Mouse (Mus musculus) testis, adult 2 months (tissue): ENCODE measurements at regions not wholly inside any gene's neighbourhood (a gene's known extent, or its start where the extent isn't known, plus 50 kb on each side); places are given as distances from the start of the nearest gene placed in this dataset.

Experiments
- H3K27ac ChIP-seq: fragments of 200-500 bp; 2 replicates; pipeline ENCODE4 v1.5.1; 2012; ENCODE audit warnings: low read depth, low read length; ENCODE audit not compliant: control insufficient read depth, insufficient read depth
- H3K27me3 ChIP-seq: fragments of 200-500 bp; 2 replicates; pipeline ENCODE4 v1.6.1; 2012; ENCODE audit warnings: mild to moderate bottlenecking, low read length, moderate library complexity; ENCODE audit not compliant: control insufficient read depth, insufficient read depth
- H3K36me3 ChIP-seq: fragments of 200-500 bp; 2 replicates; pipeline ENCODE4 v1.6.1; 2012; ENCODE audit warnings: mild to moderate bottlenecking, low read length; ENCODE audit not compliant: control insufficient read depth, insufficient read depth
- H3K4me1 ChIP-seq: fragments of 200-500 bp; 2 replicates; pipeline ENCODE4 v1.6.1; 2012; ENCODE audit warnings: low read length; ENCODE audit not compliant: control insufficient read depth, insufficient read depth
- H3K4me3 ChIP-seq: fragments of 200-500 bp; 2 replicates; pipeline ENCODE4 v1.5.1; 2012; ENCODE audit warnings: low read depth, mild to moderate bottlenecking, low read length, moderate library complexity, mixed read lengths; ENCODE audit not compliant: control insufficient read depth
- CTCF ChIP-seq: fragments of 200-500 bp; IDR thresholded peaks from 2 replicates; pipeline ENCODE4 v1.5.1; 2012; ENCODE audit warnings: low read depth, mild to moderate bottlenecking, inconsistent platforms, low read length, moderate library complexity; ENCODE audit not compliant: control insufficient read depth, insufficient read depth, insufficient replicate concordance
- POLR2A ChIP-seq: fragments of 200-500 bp; IDR thresholded peaks from 2 replicates; pipeline ENCODE4 v1.6.1; 2012; ENCODE audit warnings: low read depth, mild to moderate bottlenecking, inconsistent platforms, low read length, moderate library complexity; ENCODE audit not compliant: control insufficient read depth

DNA sequence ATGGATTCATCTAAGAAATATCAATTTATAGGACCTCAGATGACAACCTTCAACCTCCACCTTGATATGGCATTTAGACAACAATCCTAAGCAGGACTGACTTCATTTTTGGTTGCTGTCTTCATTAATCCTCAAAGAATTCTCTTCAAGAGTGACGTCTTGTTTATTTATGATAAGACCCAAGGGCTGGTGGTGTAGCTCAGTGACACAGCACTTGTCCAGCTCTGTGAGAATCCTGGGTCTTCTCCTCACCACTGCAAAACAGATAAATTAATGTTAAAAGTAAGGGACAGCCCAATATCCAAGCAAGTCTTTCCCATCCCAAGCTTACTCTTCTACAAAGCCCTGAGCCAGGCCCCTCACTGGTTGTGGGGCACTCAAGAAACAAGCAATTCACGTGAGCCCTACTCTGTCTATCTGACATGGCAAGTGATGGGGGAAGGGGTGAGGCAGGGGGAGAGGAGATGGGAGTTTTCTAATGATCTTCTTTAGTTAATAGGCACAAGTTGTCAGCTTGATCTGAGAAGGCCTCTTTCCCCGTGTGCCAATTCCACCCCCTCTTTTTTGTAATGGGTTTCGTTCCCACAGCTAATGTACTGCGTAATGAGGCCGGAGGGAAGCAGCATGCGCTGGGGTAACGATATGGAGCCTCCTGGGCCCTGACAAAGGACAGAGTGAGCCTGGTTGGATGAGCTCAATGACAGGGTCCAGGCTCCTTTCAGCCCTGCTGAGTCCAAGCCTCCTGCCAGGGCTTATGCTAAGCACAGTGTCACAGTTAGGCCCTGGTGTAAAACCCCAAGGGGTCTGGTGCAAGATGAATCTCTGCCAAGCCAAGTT lies 127.7 kb upstream of the Parp11 start:
- H3K4me1 ChIP-seq: no peaks in the 10 kb centered on the region
- no peak overlapping the region for H3K4me3 ChIP-seq
- no peaks in the 10 kb centered on the region for H3K27me3 ChIP-seq
- no peak for TF ChIP-seq POLR2A
- no peak for TF ChIP-seq CTCF
- no peaks in the 10 kb centered on the region for H3K36me3 ChIP-seq
- no peak overlapping the region for H3K27ac ChIP-seq

DNA sequence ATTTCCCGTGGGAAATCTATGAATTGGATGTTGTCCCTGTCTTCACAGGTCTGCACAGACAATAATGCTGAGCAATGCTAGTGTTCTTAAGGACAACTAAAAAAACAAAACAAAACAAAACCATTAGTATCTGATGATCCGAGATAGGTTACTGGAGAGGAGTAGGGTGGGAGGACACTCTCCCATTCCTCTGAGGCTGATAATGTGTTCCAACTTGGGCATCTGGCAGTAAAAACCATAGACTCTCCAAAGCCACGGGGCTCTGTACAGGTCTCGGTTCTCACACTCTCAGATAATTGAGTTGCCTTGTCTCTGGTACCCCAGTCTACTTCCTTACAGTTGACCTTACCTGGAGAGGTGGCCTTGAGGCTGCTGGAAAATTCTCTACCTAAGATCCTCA lies 126.0 kb upstream of the Parp11 start:
- TF ChIP-seq POLR2A: no peak
- TF ChIP-seq CTCF: no peak
- no peaks in the 10 kb centered on the region for H3K36me3 ChIP-seq
- H3K27me3 ChIP-seq: no peaks in the 10 kb centered on the region
- no peak overlapping the region for H3K4me3 ChIP-seq
- H3K4me1 ChIP-seq: no peaks in the 10 kb centered on the region
- no peak overlapping the region for H3K27ac ChIP-seq

DNA sequence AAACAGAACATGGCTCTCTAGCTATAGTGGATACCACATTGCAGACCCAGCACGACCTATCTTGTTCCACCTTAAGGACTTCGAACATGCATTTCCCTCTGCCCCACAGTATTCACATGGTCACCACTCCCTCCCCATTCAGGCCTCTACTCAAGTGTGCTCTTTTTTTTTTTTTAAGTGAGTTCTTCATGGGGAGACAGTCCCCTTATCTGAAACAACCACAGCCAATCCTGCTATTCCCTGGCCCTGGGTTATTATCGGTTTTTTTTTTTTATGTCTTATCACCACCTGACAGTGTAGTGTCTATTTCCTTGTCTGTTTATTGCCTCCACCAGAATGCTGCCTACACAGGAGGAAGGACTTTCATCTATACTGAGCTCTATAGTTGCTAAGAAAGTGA lies 125.6 kb upstream of the Parp11 start:
- no peaks in the 10 kb centered on the region for H3K36me3 ChIP-seq
- no peaks in the 10 kb centered on the region for H3K27me3 ChIP-seq
- H3K27ac ChIP-seq: no peak overlapping the region
- no peaks in the 10 kb centered on the region for H3K4me1 ChIP-seq
- TF ChIP-seq CTCF (no peak), POLR2A (no peak)
- H3K4me3 ChIP-seq: no peak overlapping the region

DNA sequence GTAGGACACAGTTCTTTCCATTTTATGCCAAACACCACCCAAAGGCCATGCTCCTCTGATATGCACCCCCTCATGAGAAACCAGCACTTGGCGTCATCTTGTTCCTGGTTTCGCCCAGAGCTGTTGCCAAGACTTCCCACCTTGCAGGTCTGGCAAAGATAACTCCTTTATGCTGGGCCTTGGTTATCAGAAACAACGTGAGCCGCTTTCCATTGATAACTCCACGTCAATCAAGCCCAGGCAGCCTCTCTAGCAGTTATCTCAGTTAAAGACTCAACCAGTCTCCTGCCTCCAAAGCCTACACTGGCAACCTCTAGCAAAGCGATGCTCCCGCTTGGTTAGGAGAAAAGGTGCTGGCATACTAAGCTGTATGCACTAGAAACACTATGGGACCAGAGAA lies 124.2 kb upstream of the Parp11 start:
- no peak for TF ChIP-seq CTCF
- no peak for TF ChIP-seq POLR2A
- no peaks in the 10 kb centered on the region for H3K36me3 ChIP-seq
- H3K27ac ChIP-seq: no peak overlapping the region
- no peak overlapping the region for H3K4me3 ChIP-seq
- H3K4me1 ChIP-seq: no peaks in the 10 kb centered on the region
- no peaks in the 10 kb centered on the region for H3K27me3 ChIP-seq

DNA sequence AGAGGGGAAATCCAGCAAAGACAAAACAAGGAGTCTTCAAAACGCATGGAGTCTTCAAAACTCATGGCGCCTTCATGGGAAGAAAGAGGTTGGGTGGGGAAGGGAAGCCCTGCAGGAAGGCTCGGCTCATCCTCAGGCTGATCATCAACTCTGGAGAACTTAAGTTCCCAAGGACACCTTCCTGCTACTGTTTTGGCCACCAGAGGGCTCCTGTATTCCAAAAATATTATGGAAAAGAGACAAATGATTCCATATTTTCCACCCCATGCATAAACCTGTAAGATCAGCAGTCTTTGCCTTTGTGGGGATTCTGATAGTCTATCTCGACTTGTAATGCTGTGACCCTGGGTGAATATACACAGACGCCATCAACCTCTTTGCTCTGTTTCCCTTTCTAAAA lies 121.7 kb upstream of the Parp11 start:
- Histone ChIP-seq H3K36me3 (no peaks in the 10 kb centered on the region), H3K27me3 (no peaks in the 10 kb centered on the region), H3K27ac (no peak overlapping the region), H3K4me3 (no peak overlapping the region), H3K4me1 (peaks cover 4% of the 10 kb centered on the region)
- TF ChIP-seq CTCF: no peak
- TF ChIP-seq POLR2A: no peak

DNA sequence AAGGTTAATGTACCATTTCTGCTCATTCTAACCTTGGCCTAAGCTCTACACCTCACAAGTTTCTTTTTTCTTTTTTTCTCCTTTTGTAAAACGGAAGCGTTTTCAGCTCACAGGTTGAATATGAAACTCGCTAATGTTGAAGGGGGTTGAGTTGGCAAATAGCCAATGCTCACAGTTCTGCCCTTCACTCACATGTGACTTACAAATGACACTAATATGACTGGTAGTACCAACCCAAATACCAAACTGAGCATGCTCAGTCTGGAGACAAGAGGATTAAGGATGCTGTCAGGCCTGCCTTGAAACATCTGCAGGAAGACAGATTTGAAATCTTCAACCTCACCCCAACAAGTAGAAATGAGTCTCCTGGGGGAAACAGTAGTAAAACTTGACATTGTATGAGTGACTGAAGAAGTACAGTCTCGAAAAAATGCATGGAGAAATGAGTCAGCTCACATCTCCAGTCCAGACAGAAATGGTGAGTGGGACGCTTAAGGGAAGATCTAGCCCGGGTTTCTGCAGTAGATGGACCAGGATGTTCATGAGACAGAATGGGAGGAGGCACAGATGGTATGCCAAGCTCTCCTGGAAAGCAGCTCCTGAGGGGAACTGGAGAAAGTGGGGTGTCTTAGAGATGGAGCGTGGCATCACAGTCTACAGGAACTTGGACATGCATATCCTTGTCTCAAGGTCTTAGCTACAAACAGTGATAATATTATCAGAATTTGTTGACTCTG lies 120.9 kb upstream of the Parp11 start:
- TF ChIP-seq POLR2A (no peak), CTCF (no peak)
- Histone ChIP-seq H3K27me3 (no peaks in the 10 kb centered on the region), H3K4me3 (no peak overlapping the region), H3K4me1 (peaks cover 11% of the 10 kb centered on the region), H3K27ac (no peak overlapping the region), H3K36me3 (no peaks in the 10 kb centered on the region)

DNA sequence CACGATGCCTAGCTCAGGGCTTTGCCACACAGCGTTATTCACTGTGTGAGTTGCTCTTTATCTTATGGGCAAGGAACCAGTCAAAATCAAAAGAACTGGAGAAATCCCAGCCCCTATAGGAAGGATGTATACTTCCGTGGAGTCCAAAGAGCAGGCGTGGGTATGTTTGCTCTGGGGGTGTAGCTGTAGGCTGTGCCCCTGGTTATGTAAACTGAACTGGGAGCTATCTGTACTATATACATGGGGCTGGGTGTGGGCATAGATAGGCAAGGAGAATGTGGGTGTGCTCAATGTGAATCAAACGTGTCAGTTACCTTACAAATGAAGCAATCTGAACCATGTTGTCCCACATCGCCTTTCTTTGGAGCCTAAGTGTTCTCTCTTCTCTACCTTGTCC lies 120.3 kb upstream of the Parp11 start:
- Histone ChIP-seq H3K4me3 (no peak overlapping the region), H3K36me3 (no peaks in the 10 kb centered on the region), H3K4me1 (peaks cover 14% of the 10 kb centered on the region), H3K27ac (no peak overlapping the region), H3K27me3 (no peaks in the 10 kb centered on the region)
- TF ChIP-seq CTCF (no peak), POLR2A (no peak)
